Mouse (Mus musculus) hindbrain, embryonic 10.5 days (tissue): ENCODE data around the gene Ptprg. TPM values are rescaled to one million over a fixed set of nuclear protein-coding genes. Genes with fewer than 3 reads are reported as not detected.
"Not testable (repeated sequence)": the region's sequence is repeated elsewhere in the genome, so short reads cannot be mapped to it uniquely, and the experiment has no call there.

Source experiments
- DNase-seq: peaks from one replicate; pipeline ENCODE4 v3.0.0-alpha.2; 2017; ENCODE audit warnings: low spot score
- H3K27ac ChIP-seq: fragments of 300-500 bp; sonication (generic); 2 replicates; pipeline ENCODE4 v1.5.1; 2016; ENCODE audit warnings: mild to moderate bottlenecking, moderate library complexity
- H3K27me3 ChIP-seq: fragments of 300-500 bp; sonication (generic); 2 replicates; pipeline ENCODE4 v1.6.1; 2016; ENCODE audit warnings: mild to moderate bottlenecking; ENCODE audit not compliant: poor library complexity, insufficient read depth, severe bottlenecking
- H3K36me3 ChIP-seq: fragments of 300-500 bp; sonication (generic); 2 replicates; pipeline ENCODE4 v1.6.1; 2016; ENCODE audit warnings: mild to moderate bottlenecking, moderate library complexity
- H3K4me1 ChIP-seq: fragments of 300-500 bp; sonication (generic); replicated peaks from 2 replicates; pipeline ENCODE4 v1.6.1; 2016; ENCODE audit warnings: mild to moderate bottlenecking
- H3K4me3 ChIP-seq: fragments of 300-500 bp; sonication (generic); 2 replicates; pipeline ENCODE4 v1.5.1; 2016; ENCODE audit warnings: mild to moderate bottlenecking, moderate library complexity
- H3K9me3 ChIP-seq: fragments of 300-500 bp; sonication (generic); 2 replicates; pipeline ENCODE4 v1.6.1; 2016; ENCODE audit warnings: mild to moderate bottlenecking, moderate library complexity
- WGBS: fragments of 180-500 bp; shearing (Covaris S2); methylation state at CpG from one replicate; pipeline ENCODE4 v1.1.7; 2016; 5-methylcytosine and 5-hydroxymethylcytosine counted together
- polyA plus RNA-seq: library from polyadenylated mRNA; unstranded; fragments of >200 nt; fragmentation: Nextera tagmentation; extraction: Ambion mirVana; gene quantifications from 2 replicates; pipeline ENCODE4 v1.2.1, GENCODE M21; 2016

The Ptprg gene
- polyA plus RNA-seq, 1 experiment from 2014 or later, result 48.9 TPM

DNA sequence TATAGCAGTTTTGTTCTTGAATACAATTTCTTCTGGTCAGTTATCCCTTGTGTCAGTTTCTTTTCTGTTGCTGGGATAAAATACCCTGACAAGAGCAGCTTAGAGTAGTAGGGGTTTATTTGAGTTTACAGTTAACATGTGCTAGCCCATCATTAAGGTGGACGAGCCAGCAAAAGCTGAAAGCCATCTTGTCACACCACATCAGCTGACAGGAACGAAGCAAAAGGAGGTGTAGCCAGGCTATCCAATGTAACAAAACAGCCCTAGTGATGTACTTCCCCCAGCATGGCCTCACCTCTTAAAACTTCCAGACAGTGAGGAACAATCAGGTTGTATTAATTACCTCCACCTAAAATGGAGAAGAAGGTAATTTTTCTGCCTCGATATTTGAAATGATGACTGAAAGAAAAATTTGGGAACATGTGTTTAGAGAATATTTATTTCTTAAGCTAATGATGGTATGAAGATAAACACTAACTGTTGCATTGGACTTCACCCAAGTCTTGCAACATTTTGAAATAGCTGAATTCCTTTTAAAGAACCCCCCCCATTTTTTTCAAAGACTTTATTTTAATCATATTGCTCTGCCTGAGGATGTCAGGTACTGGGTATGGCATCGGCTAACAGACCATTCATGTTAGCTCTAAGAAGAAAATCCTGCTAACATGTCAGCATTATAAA is 249.2 kb downstream of the Ptprg start:
- H3K27ac ChIP-seq, result no peak overlapping the region
- H3K4me1 ChIP-seq, result no peaks in the 10 kb centered on the region
- no peaks in the 10 kb centered on the region for H3K36me3 ChIP-seq
- no peaks in the 10 kb centered on the region for H3K9me3 ChIP-seq
- no peaks in the 10 kb centered on the region for H3K27me3 ChIP-seq
- WGBS, result 84% methylated on average over 4 of the region's 4 CpGs
- H3K4me3 ChIP-seq, result no peak overlapping the region
- no peak for DNase-seq

DNA sequence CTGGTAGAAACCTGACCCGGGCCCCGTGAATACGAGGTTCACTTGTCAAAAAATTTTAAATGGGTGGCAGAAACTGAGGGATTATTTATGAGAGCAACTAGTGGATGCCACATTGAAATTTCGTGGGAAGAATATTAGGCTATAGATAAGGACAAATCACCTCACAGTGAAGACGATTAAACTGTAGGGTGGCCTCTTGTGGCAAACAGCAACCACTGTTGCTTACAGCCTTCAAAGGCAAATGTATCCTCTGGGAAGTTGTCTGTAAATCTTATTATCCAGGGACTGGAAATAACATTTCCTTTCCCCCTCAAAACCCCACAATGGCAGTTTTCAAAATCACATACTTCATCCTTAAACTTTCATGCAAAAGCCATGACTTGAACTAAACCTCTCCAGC is 253.3 kb downstream of the Ptprg start:
- no peak overlapping the region for H3K27ac ChIP-seq
- 79% methylated on average over 5 of the region's 5 CpGs for WGBS
- H3K4me3 ChIP-seq, result no peak overlapping the region
- no peaks in the 10 kb centered on the region for H3K27me3 ChIP-seq
- no peaks in the 10 kb centered on the region for H3K36me3 ChIP-seq
- no peak for DNase-seq
- H3K4me1 ChIP-seq, result no peaks in the 10 kb centered on the region; the same call in 1 of the 2 replicates
- H3K9me3 ChIP-seq, result no peaks in the 10 kb centered on the region

DNA sequence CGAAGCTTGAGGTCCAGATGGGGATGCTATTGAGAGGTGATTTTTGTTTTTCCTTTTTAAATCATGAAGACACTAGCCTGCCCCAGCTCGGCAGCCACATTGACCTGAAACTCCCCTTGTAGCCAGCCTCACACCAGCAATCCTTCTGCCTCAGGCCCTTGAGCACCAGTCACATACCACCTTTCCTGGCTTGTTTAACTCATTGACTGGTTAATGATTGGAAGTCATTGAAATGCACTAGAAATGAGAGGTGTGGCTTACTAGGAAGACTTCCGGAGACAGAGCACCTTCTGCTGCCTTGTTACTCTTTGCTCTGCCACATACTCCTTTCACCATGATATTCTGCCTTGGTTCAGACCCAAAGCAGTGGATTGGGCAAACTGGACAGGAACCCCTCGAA is 254.1 kb downstream of the Ptprg start:
- no peaks in the 10 kb centered on the region; the same call in 1 of the 2 replicates for H3K4me1 ChIP-seq
- H3K27me3 ChIP-seq, result no peaks in the 10 kb centered on the region
- no peaks in the 10 kb centered on the region for H3K36me3 ChIP-seq
- H3K4me3 ChIP-seq, result no peak overlapping the region
- 79% methylated on average over 4 of the region's 4 CpGs for WGBS
- no peak for DNase-seq
- H3K27ac ChIP-seq, result no peak overlapping the region
- H3K9me3 ChIP-seq, result no peaks in the 10 kb centered on the region

DNA sequence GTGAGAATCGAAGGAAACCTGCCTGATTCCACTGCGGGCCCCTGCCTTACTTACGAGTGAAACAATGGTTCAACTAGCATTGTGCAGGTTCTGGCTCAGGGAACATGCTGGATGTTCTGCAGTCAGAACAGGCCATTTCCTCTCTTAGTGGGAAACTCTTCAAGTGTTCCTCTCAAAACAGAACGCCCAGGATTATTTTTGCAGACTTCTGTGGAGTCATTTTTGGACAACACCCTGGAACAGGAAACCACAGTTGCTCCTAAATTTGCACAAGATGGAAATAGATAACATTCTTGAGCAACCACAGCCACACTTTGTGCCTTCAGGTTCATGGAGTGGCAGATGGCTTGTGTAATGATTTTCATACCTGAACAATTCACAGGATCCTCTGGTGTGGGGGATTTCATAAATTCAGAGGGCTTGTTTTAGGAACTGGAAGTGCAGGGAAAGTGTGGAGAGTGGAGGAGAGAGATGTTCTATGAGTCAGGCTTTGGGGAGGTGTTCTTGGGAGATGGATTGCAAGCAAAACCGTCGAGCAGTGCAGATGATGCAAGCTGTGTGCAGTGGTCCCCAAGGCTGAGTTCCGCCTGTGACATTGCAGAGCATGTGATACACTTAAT is 257.9 kb downstream of the Ptprg start:
- DNase-seq, result no peak
- 87% methylated on average over 7 of the region's 7 CpGs for WGBS

DNA sequence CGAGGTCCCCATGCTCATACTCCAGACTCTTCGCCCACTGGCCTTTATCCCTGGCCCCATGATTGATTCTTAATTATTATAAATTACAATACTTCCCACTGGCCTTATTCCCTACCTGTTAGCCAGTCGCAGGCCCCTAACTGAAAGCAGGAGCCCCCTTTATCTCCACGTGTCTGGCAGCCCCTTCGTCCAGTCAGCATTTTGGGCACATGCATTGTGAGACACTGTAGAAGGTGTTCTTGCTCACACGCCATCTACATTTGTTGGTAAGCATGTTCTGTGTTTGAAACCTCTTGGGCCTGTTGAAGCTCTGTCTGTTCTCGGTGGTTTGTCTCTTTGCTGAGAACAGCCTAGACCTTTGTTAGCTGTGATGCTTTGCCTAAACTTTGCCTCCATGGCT is 259.0 kb downstream of the Ptprg start:
- H3K4me3 ChIP-seq, result no peak overlapping the region
- H3K36me3 ChIP-seq, result no peaks in the 10 kb centered on the region
- no peak for DNase-seq
- no peaks in the 10 kb centered on the region for H3K9me3 ChIP-seq
- 87% methylated on average over 7 of the region's 7 CpGs for WGBS
- H3K4me1 ChIP-seq, result no peaks in the 10 kb centered on the region; the same call in 1 of the 2 replicates
- H3K27me3 ChIP-seq, result no peaks in the 10 kb centered on the region
- no peak overlapping the region for H3K27ac ChIP-seq

More for the DNA sequence above, 257.9 kb downstream of the Ptprg start:
- no peaks in the 10 kb centered on the region for H3K27me3 ChIP-seq
- H3K9me3 ChIP-seq, result no peaks in the 10 kb centered on the region
- no peaks in the 10 kb centered on the region for H3K36me3 ChIP-seq
- no peak overlapping the region for H3K4me3 ChIP-seq
- H3K27ac ChIP-seq, result no peak overlapping the region
- H3K4me1 ChIP-seq, result no peaks in the 10 kb centered on the region; the same call in 1 of the 2 replicates

DNA sequence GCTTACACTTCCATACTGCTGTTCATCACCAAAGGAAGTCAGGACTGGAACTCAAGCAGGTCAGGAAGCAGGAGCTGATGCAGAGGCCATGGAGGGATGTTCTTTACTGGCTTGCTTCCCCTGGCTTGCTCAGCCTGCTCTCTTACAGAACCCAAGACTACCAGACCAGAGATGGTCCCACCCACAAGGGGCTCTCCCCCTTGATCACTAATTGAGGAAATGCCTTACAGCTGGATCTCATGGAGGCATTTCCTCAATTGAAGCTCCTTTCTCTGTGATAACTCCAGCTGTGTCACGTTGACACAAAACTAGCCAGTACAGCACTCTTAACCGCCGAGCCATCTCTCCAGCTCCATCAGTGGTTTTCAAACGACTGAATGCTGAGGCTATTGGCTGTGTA is 261.5 kb downstream of the Ptprg start:
- 78% methylated on average over 4 of the region's 4 CpGs for WGBS
- not testable (repeated sequence) for DNase-seq, H3K27ac ChIP-seq, H3K4me3 ChIP-seq, H3K4me1 ChIP-seq, H3K9me3 ChIP-seq, H3K36me3 ChIP-seq, H3K27me3 ChIP-seq

DNA sequence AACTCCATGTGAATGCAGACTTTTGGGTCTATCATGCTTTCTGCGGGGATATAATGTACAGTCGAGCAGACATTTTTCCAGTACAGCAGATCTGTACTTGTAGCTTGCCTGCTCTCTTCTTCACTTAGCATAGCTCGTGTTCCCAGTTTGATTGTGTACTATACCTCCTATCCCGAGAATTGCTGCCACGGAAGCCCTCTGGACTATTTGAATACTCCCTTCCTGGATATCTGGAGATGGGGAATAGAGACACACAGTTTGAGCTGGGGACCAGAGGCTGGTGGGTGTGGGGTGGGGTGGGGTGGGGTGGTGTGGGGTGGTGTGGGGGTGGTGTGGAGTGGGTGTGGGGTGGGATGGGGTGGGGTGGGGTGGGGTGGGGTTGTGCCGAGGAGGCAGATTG is 263.9 kb downstream of the Ptprg start:
- Histone ChIP-seq H3K4me1 (0 out of 2 replicates have a peak, but pooled peaks cover 4% of the 10 kb centered on the region), H3K4me3 (no peak overlapping the region), H3K27ac (no peak overlapping the region), H3K27me3 (no peaks in the 10 kb centered on the region), H3K9me3 (no peaks in the 10 kb centered on the region), H3K36me3 (no peaks in the 10 kb centered on the region)
- WGBS, result 87% methylated on average over 6 of the region's 6 CpGs
- DNase-seq, result no peak

DNA sequence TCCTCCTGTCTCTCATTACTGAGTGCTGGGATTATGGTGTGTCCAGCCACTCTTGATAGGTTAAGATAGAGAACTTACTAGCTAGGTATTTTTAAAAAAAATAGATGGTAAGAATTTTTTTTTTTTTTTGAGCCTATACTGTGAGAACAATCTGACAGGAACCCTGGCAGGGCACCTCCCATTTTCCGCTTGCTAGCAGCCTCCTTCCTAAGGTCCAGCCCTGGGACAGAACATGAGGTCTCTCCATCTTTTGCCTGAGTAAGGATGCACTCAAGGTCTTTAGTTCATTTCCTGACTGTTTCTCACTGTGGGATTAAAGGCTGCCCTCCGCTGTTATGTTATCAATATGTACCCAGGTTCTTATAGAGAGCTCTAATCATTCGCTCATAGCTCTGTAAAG is 264.7 kb downstream of the Ptprg start:
- H3K4me3 ChIP-seq, result no peak overlapping the region
- peaks cover 8% of the 10 kb centered on the region; the same call in 1 of the 2 replicates for H3K4me1 ChIP-seq
- WGBS, result 90% methylated on average over 3 of the region's 3 CpGs
- no peak for DNase-seq
- no peaks in the 10 kb centered on the region for H3K9me3 ChIP-seq
- H3K27ac ChIP-seq, result no peak overlapping the region
- H3K27me3 ChIP-seq, result no peaks in the 10 kb centered on the region
- no peaks in the 10 kb centered on the region for H3K36me3 ChIP-seq

DNA sequence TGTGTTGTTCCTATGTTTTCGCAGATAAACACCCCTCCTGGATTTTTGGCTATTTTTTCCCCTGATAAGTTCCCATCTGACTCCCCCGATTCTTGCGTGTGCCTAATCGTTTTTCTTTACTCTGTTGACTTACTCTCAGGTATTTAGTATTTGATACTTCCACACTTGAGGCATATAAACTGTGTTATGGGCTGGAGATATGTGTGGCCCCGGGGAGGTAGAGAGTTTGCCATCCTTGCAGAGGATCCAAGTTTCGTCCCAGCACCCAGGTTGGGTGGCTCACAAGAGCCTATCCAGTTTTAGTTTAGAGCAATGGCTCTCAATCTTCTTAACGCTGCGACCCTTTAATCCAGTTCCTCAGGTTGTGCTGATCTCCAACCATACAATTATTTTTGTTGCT is 265.4 kb downstream of the Ptprg start:
- DNase-seq, result no peak
- H3K27ac ChIP-seq, result no peak overlapping the region
- H3K9me3 ChIP-seq, result no peaks in the 10 kb centered on the region
- peaks cover 15% of the 10 kb centered on the region; the same call in 1 of the 2 replicates for H3K4me1 ChIP-seq
- no peaks in the 10 kb centered on the region for H3K27me3 ChIP-seq
- no peak overlapping the region for H3K4me3 ChIP-seq
- WGBS, result 90% methylated on average over 8 of the region's 8 CpGs
- no peaks in the 10 kb centered on the region for H3K36me3 ChIP-seq

DNA sequence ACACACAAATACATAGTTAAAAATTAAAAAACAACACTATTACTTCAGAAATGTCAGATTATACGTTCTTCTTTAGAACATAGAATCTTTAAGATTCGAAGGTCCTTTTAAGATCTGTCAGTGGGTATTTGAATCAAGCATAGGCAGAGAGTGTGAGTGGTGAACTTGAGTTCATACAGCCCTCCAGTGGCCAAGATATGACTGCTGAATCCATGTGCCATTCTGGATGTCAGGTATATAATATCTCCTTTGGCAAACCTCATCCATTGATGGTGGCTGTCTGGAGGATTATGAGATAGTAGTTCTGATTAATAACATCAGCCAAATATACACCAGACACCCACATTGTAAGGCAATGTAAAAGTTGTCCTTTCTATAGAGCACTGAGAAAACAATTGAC is 266.0 kb downstream of the Ptprg start:
- H3K4me3 ChIP-seq, result no peak overlapping the region
- DNase-seq, result no peak
- WGBS, result 90% methylated on average over 2 of the region's 2 CpGs

DNA sequence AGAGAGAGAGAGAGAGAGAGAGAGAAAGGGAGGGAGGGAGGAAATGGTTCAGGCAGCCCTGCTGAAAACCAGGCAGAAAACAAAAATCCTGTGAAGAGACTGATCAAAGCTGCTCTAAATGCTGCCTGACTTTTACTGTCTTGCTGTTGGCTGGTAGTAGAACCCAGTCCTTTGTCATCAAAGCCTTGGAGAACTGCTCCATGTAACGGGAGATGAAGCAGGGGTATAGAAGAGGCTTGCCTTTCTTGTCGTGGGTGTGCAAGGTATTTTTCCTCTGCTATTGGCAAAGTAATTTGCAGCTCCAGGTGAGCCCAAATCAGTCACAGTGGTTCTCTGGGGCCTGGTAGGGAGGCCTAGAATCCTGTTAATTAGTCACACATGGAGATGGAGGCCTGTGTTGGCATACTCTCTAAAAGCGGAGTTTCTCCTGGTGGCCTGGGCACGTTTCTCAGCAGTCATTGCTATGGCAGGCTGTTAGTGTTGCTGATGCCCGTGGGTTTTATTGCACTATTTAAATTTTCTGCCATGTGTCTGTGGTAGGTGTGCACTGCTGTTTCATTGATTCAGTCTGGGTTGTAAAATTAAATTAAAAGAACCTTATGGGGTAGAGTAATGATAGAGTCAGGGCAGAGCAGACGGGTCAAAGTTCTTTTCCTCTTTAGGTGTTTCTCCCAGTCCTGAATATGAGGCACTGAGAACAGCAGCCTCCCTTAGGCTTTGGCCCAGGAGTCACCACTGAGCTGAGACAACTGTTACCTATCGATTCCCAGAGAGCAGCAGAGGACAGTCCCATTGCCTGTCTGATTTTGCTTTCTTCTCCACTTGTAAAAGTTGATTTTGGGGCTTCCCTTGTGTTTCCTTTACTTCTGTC is 269.7 kb downstream of the Ptprg start:
- Histone ChIP-seq H3K9me3 (no peaks in the 10 kb centered on the region), H3K36me3 (no peaks in the 10 kb centered on the region), H3K4me1 (peaks cover 22% of the 10 kb centered on the region), H3K4me3 (no peak overlapping the region), H3K27me3 (no peaks in the 10 kb centered on the region), H3K27ac (no peak overlapping the region)
- 69% methylated on average over 7 of the region's 7 CpGs for WGBS
- DNase-seq, result no peak

More for the DNA sequence above, 266.0 kb downstream of the Ptprg start:
- no peaks in the 10 kb centered on the region for H3K27me3 ChIP-seq
- no peaks in the 10 kb centered on the region for H3K36me3 ChIP-seq
- no peaks in the 10 kb centered on the region for H3K9me3 ChIP-seq
- peaks cover 18% of the 10 kb centered on the region; the same call in 1 of the 2 replicates for H3K4me1 ChIP-seq
- no peak overlapping the region for H3K27ac ChIP-seq

DNA sequence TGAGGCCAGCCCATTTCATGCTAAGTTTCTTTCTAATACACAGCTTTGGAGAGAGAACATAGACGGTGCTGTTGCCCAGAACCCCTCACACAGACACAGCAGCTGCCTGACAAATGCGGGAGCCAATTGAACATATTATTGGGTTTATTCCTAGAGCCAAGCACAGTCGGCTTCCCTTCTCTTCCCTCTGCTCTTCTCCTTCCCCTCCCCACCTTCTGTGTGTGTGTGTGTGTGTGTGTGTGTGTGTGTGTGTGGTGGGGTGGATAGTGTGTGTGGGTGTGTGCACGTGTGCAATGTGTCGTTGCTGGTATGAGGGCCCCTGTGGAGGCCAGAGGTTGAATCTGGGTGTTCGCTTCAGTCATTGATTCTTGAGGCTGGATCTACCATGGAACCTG is 270.4 kb downstream of the Ptprg start:
- Histone ChIP-seq H3K4me1 (peaks cover 18% of the 10 kb centered on the region), H3K27ac (no peak overlapping the region), H3K27me3 (no peaks in the 10 kb centered on the region), H3K9me3 (no peaks in the 10 kb centered on the region), H3K4me3 (no peak overlapping the region), H3K36me3 (no peaks in the 10 kb centered on the region)
- no peak for DNase-seq
- WGBS, result 82% methylated on average over 6 of the region's 6 CpGs

DNA sequence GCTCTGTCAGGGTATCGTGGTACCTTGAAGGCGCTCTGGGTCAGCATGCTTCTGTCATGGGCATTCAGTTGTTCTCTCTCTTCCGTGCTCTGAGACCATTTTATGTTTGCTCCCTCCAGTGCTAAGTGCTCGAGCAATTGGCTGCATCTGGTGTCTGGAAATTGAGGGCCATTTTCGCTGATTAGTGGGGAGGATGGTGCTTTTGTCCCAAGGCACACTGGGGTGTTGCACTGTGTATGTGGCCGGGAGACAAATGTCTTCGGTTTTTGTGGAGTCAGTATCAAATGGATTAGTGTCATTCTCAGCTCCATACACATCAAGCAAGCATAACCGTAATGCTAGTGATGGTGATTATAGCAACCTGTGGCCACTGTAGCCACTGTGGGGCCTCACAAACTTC is 271.6 kb downstream of the Ptprg start:
- DNase-seq, result no peak
- Histone ChIP-seq H3K27ac (no peak overlapping the region), H3K9me3 (no peaks in the 10 kb centered on the region), H3K4me1 (peaks cover 18% of the 10 kb centered on the region), H3K36me3 (no peaks in the 10 kb centered on the region), H3K4me3 (no peak overlapping the region), H3K27me3 (no peaks in the 10 kb centered on the region)
- 90% methylated on average over 8 of the region's 8 CpGs for WGBS
